Mouse (Mus musculus) heart, embryonic 14.5 days (tissue): ENCODE data around the gene Hif3a. TPM values are rescaled to one million over a fixed set of nuclear protein-coding genes. Genes with fewer than 3 reads are reported as not detected.

Source experiments
- ATAC-seq: fragments of 200-750 bp; cut with Nextera tagmentation; 2 replicates; pipeline ENCODE4 v1.8.0; 2017; ENCODE audit warnings: low read depth, moderate TSS enrichment; ENCODE audit not compliant: insufficient number of reproducible peaks, insufficient read depth, low FRiP score
- H3K27ac ChIP-seq, 2 experiments: fragments of 200-500 bp in 1 of 2; fragments of 300-500 bp in 1 of 2; sonication (generic) in 1 of 2; replicated peaks in 1 of 2; 2 replicates each; pipeline ENCODE4 v1.5.1; 2012 to 2014; ENCODE audit warnings: low read depth in 2 of 2, low read length in 2 of 2, control low read depth in 1 of 2, mild to moderate bottlenecking in 1 of 2, mixed read lengths in 1 of 2; ENCODE audit not compliant: control insufficient read depth in 1 of 2, insufficient read depth in 1 of 2
- H3K27me3 ChIP-seq: fragments of 300-500 bp; sonication (generic); 2 replicates; pipeline ENCODE4 v1.6.1; 2014; ENCODE audit warnings: mild to moderate bottlenecking, low read length, control low read depth; ENCODE audit not compliant: control insufficient read depth, insufficient read depth
- H3K36me3 ChIP-seq: fragments of 300-500 bp; sonication (generic); 2 replicates; pipeline ENCODE4 v1.6.1; 2014; ENCODE audit warnings: mild to moderate bottlenecking, control low read depth, low read length, mixed read lengths; ENCODE audit not compliant: control insufficient read depth, insufficient read depth
- H3K4me1 ChIP-seq, 2 experiments: fragments of 200-500 bp in 1 of 2; fragments of 300-500 bp in 1 of 2; sonication (generic) in 1 of 2; 2 replicates each; pipeline ENCODE4 v1.6.1; 2012 to 2014; ENCODE audit warnings: low read length in 2 of 2, control low read depth in 1 of 2, mixed read lengths in 1 of 2; ENCODE audit not compliant: control insufficient read depth in 2 of 2, insufficient read depth in 2 of 2
- H3K4me2 ChIP-seq: fragments of 300-500 bp; sonication (generic); 2 replicates; pipeline ENCODE4 v1.6.1; 2014; ENCODE audit warnings: mild to moderate bottlenecking, low read length
- H3K4me3 ChIP-seq, 2 experiments: fragments of 200-500 bp in 1 of 2; fragments of 300-500 bp in 1 of 2; sonication (generic) in 1 of 2; 2 replicates each; pipeline ENCODE4 v1.5.1; 2012 to 2014; ENCODE audit warnings: low read length in 2 of 2, mild to moderate bottlenecking in 2 of 2, control low read depth in 1 of 2, low read depth in 1 of 2, moderate library complexity in 1 of 2; ENCODE audit not compliant: control insufficient read depth in 1 of 2, insufficient read depth in 1 of 2
- H3K9ac ChIP-seq: fragments of 300-500 bp; sonication (generic); 2 replicates; pipeline ENCODE4 v1.6.1; 2014; ENCODE audit warnings: mild to moderate bottlenecking, low read length
- H3K9me3 ChIP-seq: fragments of 300-500 bp; sonication (generic); 2 replicates; pipeline ENCODE4 v1.6.1; 2016; ENCODE audit warnings: low read length, control low read depth; ENCODE audit not compliant: control insufficient read depth
- WGBS: fragments of 180-500 bp; shearing (Covaris S2); extraction: QIAGEN DNeasy Blood & Tissue Kit; methylation state at CpG from one replicate; pipeline ENCODE4 v1.1.7; 2014; 5-methylcytosine and 5-hydroxymethylcytosine counted together
- polyA plus RNA-seq: library from polyadenylated mRNA; unstranded; fragments of >200 nt; fragmentation: Nextera tagmentation; extraction: Ambion mirVana; gene quantifications from 2 replicates; pipeline ENCODE4 v1.2.1, GENCODE M21; 2014

The Hif3a gene
- polyA plus RNA-seq, 1 experiment from 2014 or later, result 43.7 TPM

GRCm38 (mm10) chr7:17056081-17056581 is 6.1 kb downstream of the Hif3a start:
- Histone ChIP-seq H3K4me2 (peak overlapping the region; percentile 92), H3K27me3 (no peaks in the 10 kb centered on the region), H3K9ac (peak overlapping the region; percentile 82), H3K4me1 (peaks cover 33 to 52% of the 10 kb centered on the region in 2 experiments), H3K9me3 (peaks cover 5% of the 10 kb centered on the region; the same call in 1 of the 2 replicates), H3K27ac (peak overlapping the region; percentile 96 to 99), H3K36me3 (peaks cover 41% of the 10 kb centered on the region), H3K4me3 (peak overlapping the region; percentile 47 to 55)
- under 1% methylated on average over 42 of the region's 42 CpGs for WGBS
- ATAC-seq, result peak; percentile 66

GRCm38 (mm10) chr7:17055287-17055946 is 6.8 kb downstream of the Hif3a start:
- H3K9ac ChIP-seq, result peak overlapping the region; percentile 82; the same call in 1 of the 2 replicates
- peak overlapping the region in 1 of 2 experiments; percentile 99; a peak in 2 of 4 replicates for H3K27ac ChIP-seq
- 95% methylated on average over 4 of the region's 4 CpGs for WGBS
- peaks cover 5% of the 10 kb centered on the region; the same call in 1 of the 2 replicates for H3K9me3 ChIP-seq
- H3K4me1 ChIP-seq, result peaks cover 28 to 45% of the 10 kb centered on the region in 2 experiments
- peak overlapping the region in 1 of 2 experiments; percentile 55; a peak in 3 of 4 replicates for H3K4me3 ChIP-seq
- no peaks in the 10 kb centered on the region for H3K27me3 ChIP-seq
- H3K36me3 ChIP-seq, result peaks cover 46% of the 10 kb centered on the region
- peak overlapping the region; percentile 92 for H3K4me2 ChIP-seq
- ATAC-seq, result no peak

GRCm38 (mm10) chr7:17054325-17054989 is 7.8 kb downstream of the Hif3a start:
- Histone ChIP-seq H3K27ac (no peak overlapping the region), H3K9ac (no peak overlapping the region), H3K4me1 (peaks cover 21 to 38% of the 10 kb centered on the region in 2 experiments), H3K27me3 (no peaks in the 10 kb centered on the region), H3K36me3 (peaks cover 56% of the 10 kb centered on the region), H3K9me3 (peaks cover 5% of the 10 kb centered on the region; the same call in 1 of the 2 replicates), H3K4me2 (no peak overlapping the region), H3K4me3 (no peak overlapping the region)
- 86% methylated on average over 15 of the region's 16 CpGs for WGBS
- ATAC-seq, result no peak

GRCm38 (mm10) chr7:17050933-17051594 is 11.2 kb downstream of the Hif3a start:
- Histone ChIP-seq H3K4me1 (peaks cover 5 to 6% of the 10 kb centered on the region in 2 experiments; a peak in 3 of 4 replicates), H3K4me2 (no peak overlapping the region), H3K9ac (no peak overlapping the region; the same call in 1 of the 2 replicates), H3K4me3 (no peak overlapping the region), H3K36me3 (peaks cover 86% of the 10 kb centered on the region), H3K27me3 (no peaks in the 10 kb centered on the region), H3K27ac (no peak overlapping the region), H3K9me3 (peaks cover 5% of the 10 kb centered on the region; the same call in 1 of the 2 replicates)
- WGBS, result 16% methylated on average over 16 of the region's 17 CpGs
- ATAC-seq, result 0 out of 2 replicates have a peak, but pooled peaks have one; percentile 19

- H3K36me3 ChIP-seq, result peaks cover 87% of the 10 kb centered on the region
- no peak overlapping the region; the same call in 1 of the 2 replicates for H3K9ac ChIP-seq
- peaks cover 5% of the 10 kb centered on the region; the same call in 1 of the 2 replicates for H3K9me3 ChIP-seq
- WGBS, result 44% methylated on average over 11 of the region's 11 CpGs
- ATAC-seq, result no peak
- no peak overlapping the region for H3K27ac ChIP-seq
- H3K27me3 ChIP-seq, result no peaks in the 10 kb centered on the region
- H3K4me2 ChIP-seq, result no peak overlapping the region
- no peak overlapping the region for H3K4me3 ChIP-seq
- peaks cover 1 to 2% of the 10 kb centered on the region in 2 experiments; a peak in 3 of 4 replicates for H3K4me1 ChIP-seq
These were observed 11.7 kb downstream of the Hif3a start for GRCm38 (mm10) chr7:17050491-17050890.

GRCm38 (mm10) chr7:17048431-17049190 is 13.6 kb downstream of the Hif3a start:
- Histone ChIP-seq H3K4me3 (no peak overlapping the region), H3K4me2 (no peak overlapping the region), H3K4me1 (peaks cover 0 to 2% of the 10 kb centered on the region in 2 experiments; a peak in 1 of 4 replicates), H3K27me3 (no peaks in the 10 kb centered on the region), H3K27ac (no peak overlapping the region), H3K9ac (no peak overlapping the region), H3K36me3 (peaks cover 87% of the 10 kb centered on the region), H3K9me3 (0 out of 2 replicates have a peak, but pooled peaks cover 2% of the 10 kb centered on the region)
- ATAC-seq, result no peak
- 85% methylated on average over 10 of the region's 10 CpGs for WGBS
